Mouse (Mus musculus): Measurements from ENCODE around the gene Rap1a. TPM values are rescaled to one million over a fixed set of nuclear protein-coding genes. Genes with fewer than 3 reads are reported as not detected.

Rap1a gene
- polyA plus RNA-seq, 1 experiment from 2014 or later = 74.1 TPM

DNA sequence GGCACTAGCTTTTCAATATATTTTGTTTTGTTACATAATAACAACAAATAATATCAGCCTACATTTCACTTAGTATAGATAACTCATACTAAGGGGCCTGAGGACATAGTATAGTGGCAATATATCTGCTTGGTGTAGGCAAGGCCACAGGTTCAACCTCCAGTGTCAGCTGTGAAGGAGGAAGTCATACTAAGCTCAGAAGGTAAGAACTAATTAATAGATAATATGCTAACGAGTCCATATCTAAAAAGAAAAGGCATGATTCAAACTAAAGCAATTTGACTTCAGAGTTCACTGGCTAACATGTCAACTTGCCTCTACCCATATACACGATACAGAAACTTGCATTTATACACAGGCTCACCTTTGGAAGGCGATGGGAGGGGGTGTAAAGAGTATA is 41.1 kb downstream of the Rap1a start:
- Histone ChIP-seq H3K27ac (ENCODE audit: low read length) (no peak overlapping the region), H3K9ac (ENCODE audit: low read depth, low read length) (no peak overlapping the region), H3K4me3 (ENCODE audit: low read depth, low read length) (no peak overlapping the region), H3K4me1 (ENCODE audit: control insufficient read depth, insufficient read depth, low read length) (peaks cover 2% of the 10 kb centered on the region; the same call in 1 of the 2 replicates), H3K9me3 (replicated peaks; ENCODE audit: control insufficient read depth, low read length, poor library complexity, severe bottlenecking) (no peaks in the 10 kb centered on the region), H3K36me3 (ENCODE audit: control insufficient read depth, insufficient read depth, low read length) (no peaks in the 10 kb centered on the region), H3K4me2 (ENCODE audit: low read length) (no peak overlapping the region), H3K27me3 (ENCODE audit: control insufficient read depth, insufficient read depth, low read depth, low read length) (no peaks in the 10 kb centered on the region)
- ATAC-seq = no peak
- WGBS = 95% methylated on average over 3 of the region's 3 CpGs

DNA sequence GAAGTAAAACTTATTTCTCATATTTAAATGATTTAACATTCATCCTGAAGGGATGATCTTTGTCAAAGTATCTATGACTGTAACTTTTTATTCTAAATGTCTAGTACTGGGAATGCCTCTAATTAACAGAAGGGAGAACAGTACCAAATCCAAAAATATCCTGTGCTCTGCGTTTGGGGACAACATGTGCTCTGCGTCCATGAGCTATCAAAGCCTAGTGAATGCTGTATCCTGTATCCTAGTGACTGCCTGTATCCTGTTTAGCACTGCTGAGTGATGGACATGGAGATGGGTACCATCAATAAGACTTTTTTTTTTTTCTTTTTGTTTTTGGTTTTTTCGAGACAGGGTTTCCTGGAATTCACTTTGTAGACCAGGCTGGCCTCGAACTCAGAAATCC is 42.5 kb downstream of the Rap1a start:
- Histone ChIP-seq H3K9ac (ENCODE audit: low read depth, low read length) (no peak overlapping the region), H3K27me3 (ENCODE audit: control insufficient read depth, insufficient read depth, low read depth, low read length) (no peaks in the 10 kb centered on the region), H3K36me3 (ENCODE audit: control insufficient read depth, insufficient read depth, low read length) (no peaks in the 10 kb centered on the region), H3K4me1 (ENCODE audit: control insufficient read depth, insufficient read depth, low read length) (peaks cover 2% of the 10 kb centered on the region; the same call in 1 of the 2 replicates), H3K4me3 (ENCODE audit: low read depth, low read length) (no peak overlapping the region), H3K4me2 (ENCODE audit: low read length) (no peak overlapping the region), H3K27ac (ENCODE audit: low read length) (no peak overlapping the region), H3K9me3 (replicated peaks; ENCODE audit: control insufficient read depth, low read length, poor library complexity, severe bottlenecking) (no peaks in the 10 kb centered on the region)
- ATAC-seq = no peak
- 91% methylated on average over 4 of the region's 4 CpGs for WGBS

DNA sequence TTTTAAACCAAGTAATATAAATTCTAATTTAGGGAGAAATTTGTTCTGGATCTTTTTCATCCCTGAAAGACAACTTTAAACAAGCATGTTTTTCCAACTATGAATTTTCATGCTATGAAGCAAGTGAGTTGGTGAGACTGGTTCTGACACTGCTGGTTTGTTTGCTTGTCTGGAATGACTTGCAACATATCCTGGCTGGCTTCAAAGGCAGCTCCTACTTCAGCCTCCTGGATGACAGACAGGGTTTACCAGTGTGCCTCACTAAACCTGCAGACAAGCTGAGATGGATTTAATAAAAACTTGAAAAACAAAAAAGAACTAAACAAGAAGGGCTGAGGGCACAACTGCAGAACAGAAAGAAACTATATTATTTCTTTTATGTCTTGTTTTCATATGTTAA is 43.0 kb downstream of the Rap1a start:
- Histone ChIP-seq H3K4me1 (ENCODE audit: control insufficient read depth, insufficient read depth, low read length) (peaks cover 2% of the 10 kb centered on the region; the same call in 1 of the 2 replicates), H3K36me3 (ENCODE audit: control insufficient read depth, insufficient read depth, low read length) (no peaks in the 10 kb centered on the region), H3K9me3 (replicated peaks; ENCODE audit: control insufficient read depth, low read length, poor library complexity, severe bottlenecking) (no peaks in the 10 kb centered on the region), H3K4me3 (ENCODE audit: low read depth, low read length) (no peak overlapping the region), H3K27me3 (ENCODE audit: control insufficient read depth, insufficient read depth, low read depth, low read length) (no peaks in the 10 kb centered on the region), H3K4me2 (ENCODE audit: low read length) (no peak overlapping the region), H3K9ac (ENCODE audit: low read depth, low read length) (no peak overlapping the region), H3K27ac (ENCODE audit: low read length) (no peak overlapping the region)
- ATAC-seq = no peak

DNA sequence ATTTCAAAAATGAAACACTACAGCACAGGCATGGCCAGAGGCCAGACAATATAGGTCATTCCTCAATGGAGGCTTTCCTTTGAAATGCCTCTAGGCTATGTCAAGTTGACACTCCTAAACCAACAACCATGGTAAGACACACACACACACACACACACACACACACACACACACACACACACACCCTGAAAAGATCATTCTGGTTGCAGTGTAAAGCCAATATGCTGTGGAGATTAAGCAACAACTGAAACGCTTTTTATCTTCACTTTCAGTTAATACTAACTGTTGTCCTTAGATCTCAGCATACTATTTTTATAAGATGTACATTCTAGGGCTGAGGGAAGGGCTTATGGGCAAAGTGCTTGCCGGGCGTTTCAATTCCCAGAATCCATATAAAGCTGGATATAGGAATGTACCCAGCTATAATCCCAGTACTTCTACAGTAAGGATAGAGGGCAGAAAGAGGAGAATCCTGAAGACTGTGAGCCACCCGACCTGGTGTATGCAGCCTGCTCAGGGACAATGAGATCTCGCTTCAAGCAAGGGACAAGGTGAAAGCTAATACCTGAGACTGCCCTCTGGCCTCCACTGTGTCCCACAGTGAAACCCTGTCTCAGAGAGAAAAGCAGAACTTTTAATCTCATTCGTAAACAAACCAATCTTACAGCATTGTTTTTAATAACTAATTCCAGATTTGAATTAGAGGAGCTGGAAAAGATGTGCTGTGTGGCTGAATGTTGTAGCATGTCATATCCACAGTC is 43.6 kb downstream of the Rap1a start:
- no peak overlapping the region for H3K4me2 ChIP-seq (ENCODE audit: low read length)
- H3K9me3 ChIP-seq (replicated peaks; ENCODE audit: control insufficient read depth, low read length, poor library complexity, severe bottlenecking) = no peaks in the 10 kb centered on the region
- no peaks in the 10 kb centered on the region for H3K27me3 ChIP-seq (ENCODE audit: control insufficient read depth, insufficient read depth, low read depth, low read length)
- ATAC-seq = no peak
- 72% methylated on average over 6 of the region's 6 CpGs for WGBS
- H3K36me3 ChIP-seq (ENCODE audit: control insufficient read depth, insufficient read depth, low read length) = no peaks in the 10 kb centered on the region
- no peak overlapping the region for H3K9ac ChIP-seq (ENCODE audit: low read depth, low read length)
- no peak overlapping the region for H3K27ac ChIP-seq (ENCODE audit: low read length)
- H3K4me3 ChIP-seq (ENCODE audit: low read depth, low read length) = no peak overlapping the region
- H3K4me1 ChIP-seq (ENCODE audit: control insufficient read depth, insufficient read depth, low read length) = peaks cover 2% of the 10 kb centered on the region; the same call in 1 of the 2 replicates

DNA sequence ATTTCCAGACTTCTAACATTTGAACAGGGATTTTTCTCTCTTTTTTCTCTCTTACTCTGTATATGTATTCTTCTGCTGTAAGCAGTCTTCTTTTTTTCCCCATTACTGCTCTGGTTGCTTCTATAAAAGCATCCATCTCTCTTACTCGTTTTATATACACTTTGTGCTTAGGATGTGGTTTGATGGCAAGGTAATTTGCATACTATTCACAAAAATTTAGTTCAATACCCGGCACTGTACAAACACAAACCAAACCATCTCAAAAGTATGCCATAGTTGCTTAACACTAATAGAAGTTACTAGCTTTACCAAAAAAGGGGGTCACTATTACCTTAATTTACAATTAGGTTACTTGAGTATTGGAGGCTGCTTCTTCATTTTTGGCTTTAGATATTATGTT is 44.6 kb downstream of the Rap1a start:
- Histone ChIP-seq H3K4me2 (ENCODE audit: low read length) (no peak overlapping the region), H3K4me3 (ENCODE audit: low read depth, low read length) (no peak overlapping the region), H3K9ac (ENCODE audit: low read depth, low read length) (no peak overlapping the region), H3K9me3 (replicated peaks; ENCODE audit: control insufficient read depth, low read length, poor library complexity, severe bottlenecking) (no peaks in the 10 kb centered on the region), H3K36me3 (ENCODE audit: control insufficient read depth, insufficient read depth, low read length) (no peaks in the 10 kb centered on the region), H3K4me1 (ENCODE audit: control insufficient read depth, insufficient read depth, low read length) (peaks cover 2% of the 10 kb centered on the region; the same call in 1 of the 2 replicates), H3K27me3 (ENCODE audit: control insufficient read depth, insufficient read depth, low read depth, low read length) (no peaks in the 10 kb centered on the region), H3K27ac (ENCODE audit: low read length) (no peak overlapping the region)
- no peak for ATAC-seq
- 67% methylated on average over 2 of the region's 2 CpGs for WGBS

DNA sequence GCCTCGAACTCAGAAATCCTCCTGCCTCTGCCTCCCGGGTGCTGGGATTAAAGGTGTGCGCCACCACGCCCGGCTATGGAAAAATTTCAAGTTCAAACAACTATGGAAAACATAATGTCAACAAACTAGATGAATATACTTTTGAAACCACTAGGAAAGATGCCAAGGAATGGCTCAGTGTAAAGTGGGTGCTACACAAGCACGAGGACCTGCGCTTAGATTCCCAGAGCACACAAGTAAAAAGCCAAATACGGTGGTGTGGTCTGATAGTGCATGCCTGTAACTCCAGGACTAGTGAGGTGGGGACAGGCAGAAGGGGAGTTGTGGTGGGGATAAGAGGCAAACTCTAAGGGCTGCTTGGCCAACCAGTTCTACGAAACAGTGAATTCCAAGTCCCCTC is 46.0 kb downstream of the Rap1a start:
- Histone ChIP-seq H3K4me3 (ENCODE audit: low read depth, low read length) (no peak overlapping the region), H3K27me3 (ENCODE audit: control insufficient read depth, insufficient read depth, low read depth, low read length) (no peaks in the 10 kb centered on the region), H3K36me3 (ENCODE audit: control insufficient read depth, insufficient read depth, low read length) (no peaks in the 10 kb centered on the region), H3K9me3 (replicated peaks; ENCODE audit: control insufficient read depth, low read length, poor library complexity, severe bottlenecking) (no peaks in the 10 kb centered on the region), H3K27ac (ENCODE audit: low read length) (no peak overlapping the region), H3K4me1 (ENCODE audit: control insufficient read depth, insufficient read depth, low read length) (peaks cover 2% of the 10 kb centered on the region; the same call in 1 of the 2 replicates), H3K4me2 (ENCODE audit: low read length) (no peak overlapping the region), H3K9ac (ENCODE audit: low read depth, low read length) (no peak overlapping the region)
- ATAC-seq = no peak
- 96% methylated on average over 9 of the region's 9 CpGs for WGBS

DNA sequence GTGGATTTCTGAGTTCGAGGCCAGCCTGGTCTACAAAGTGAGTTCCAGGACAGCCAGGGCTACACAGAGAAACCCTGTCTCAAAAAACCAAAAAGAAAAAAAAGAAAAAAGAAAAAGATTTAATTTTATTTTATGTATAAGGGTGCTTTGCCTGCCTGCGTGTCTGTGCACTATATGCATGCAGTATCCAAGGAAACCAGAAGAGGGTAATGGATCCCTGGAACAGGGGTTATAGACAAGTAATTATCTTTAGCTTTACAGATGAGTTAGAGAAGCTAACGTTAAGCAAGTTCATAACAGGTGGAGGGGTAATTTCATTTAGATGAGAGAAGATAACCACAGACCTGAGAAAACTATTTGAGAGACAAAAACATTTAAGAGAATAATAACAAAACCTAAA is 47.0 kb downstream of the Rap1a start:
- Histone ChIP-seq H3K27ac (ENCODE audit: low read length) (no peak overlapping the region), H3K9ac (ENCODE audit: low read depth, low read length) (no peak overlapping the region), H3K4me2 (ENCODE audit: low read length) (no peak overlapping the region), H3K4me3 (ENCODE audit: low read depth, low read length) (no peak overlapping the region), H3K27me3 (ENCODE audit: control insufficient read depth, insufficient read depth, low read depth, low read length) (no peaks in the 10 kb centered on the region), H3K36me3 (ENCODE audit: control insufficient read depth, insufficient read depth, low read length) (no peaks in the 10 kb centered on the region), H3K4me1 (ENCODE audit: control insufficient read depth, insufficient read depth, low read length) (peaks cover 2% of the 10 kb centered on the region; the same call in 1 of the 2 replicates), H3K9me3 (replicated peaks; ENCODE audit: control insufficient read depth, low read length, poor library complexity, severe bottlenecking) (no peaks in the 10 kb centered on the region)
- no peak for ATAC-seq
- 73% methylated on average over 2 of the region's 3 CpGs for WGBS

DNA sequence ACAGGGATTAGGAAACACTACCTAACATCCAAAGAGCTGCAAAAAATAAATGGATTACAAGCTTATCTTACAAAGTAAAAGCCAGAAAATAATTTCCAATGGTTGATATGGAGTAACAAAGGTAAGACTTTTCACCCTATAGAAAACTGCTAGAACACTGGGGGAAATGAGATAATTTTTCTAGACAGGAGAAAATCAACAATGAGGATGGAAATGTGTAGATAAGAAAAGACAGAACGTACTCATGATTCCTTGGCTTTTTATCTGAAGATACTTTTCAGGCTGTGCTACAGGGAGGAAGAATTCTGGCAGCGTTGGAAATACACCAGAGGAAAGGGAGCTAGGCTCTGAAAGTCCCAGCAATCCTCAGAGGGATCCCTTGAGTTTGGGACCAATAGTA is 50.3 kb downstream of the Rap1a start:
- Histone ChIP-seq H3K36me3 (ENCODE audit: control insufficient read depth, insufficient read depth, low read length) (no peaks in the 10 kb centered on the region), H3K27ac (ENCODE audit: low read length) (no peak overlapping the region), H3K9ac (ENCODE audit: low read depth, low read length) (no peak overlapping the region), H3K27me3 (ENCODE audit: control insufficient read depth, insufficient read depth, low read depth, low read length) (no peaks in the 10 kb centered on the region), H3K4me2 (ENCODE audit: low read length) (no peak overlapping the region), H3K4me3 (ENCODE audit: low read depth, low read length) (no peak overlapping the region), H3K4me1 (ENCODE audit: control insufficient read depth, insufficient read depth, low read length) (no peaks in the 10 kb centered on the region), H3K9me3 (replicated peaks; ENCODE audit: control insufficient read depth, low read length, poor library complexity, severe bottlenecking) (no peaks in the 10 kb centered on the region)
- no peak for ATAC-seq
- 86% methylated on average over 2 of the region's 2 CpGs for WGBS

DNA sequence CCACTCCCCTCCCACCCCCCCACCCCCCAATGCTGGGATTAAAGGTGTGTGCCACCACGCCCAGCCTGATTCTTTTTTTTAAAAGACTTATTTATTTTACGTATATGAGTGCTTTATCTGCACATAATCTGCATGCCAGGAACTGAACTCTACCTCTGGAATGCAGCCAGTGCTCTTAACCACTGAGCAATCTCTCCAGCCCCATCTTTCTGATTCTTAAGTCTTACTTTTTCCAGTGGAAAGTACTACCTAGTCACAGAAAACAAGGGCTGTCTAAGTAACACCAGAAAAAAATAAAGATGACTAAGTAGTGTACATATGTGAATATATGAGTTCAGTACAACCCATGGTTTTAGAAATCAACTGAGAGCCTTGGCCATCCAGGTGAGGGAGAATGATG is 54.6 kb downstream of the Rap1a start:
- no peak for ATAC-seq
- Histone ChIP-seq H3K9me3 (replicated peaks; ENCODE audit: control insufficient read depth, low read length, poor library complexity, severe bottlenecking) (no peaks in the 10 kb centered on the region), H3K27me3 (ENCODE audit: control insufficient read depth, insufficient read depth, low read depth, low read length) (no peaks in the 10 kb centered on the region), H3K27ac (ENCODE audit: low read length) (no peak overlapping the region), H3K36me3 (ENCODE audit: control insufficient read depth, insufficient read depth, low read length) (no peaks in the 10 kb centered on the region), H3K4me3 (ENCODE audit: low read depth, low read length) (no peak overlapping the region), H3K4me2 (ENCODE audit: low read length) (no peak overlapping the region), H3K4me1 (ENCODE audit: control insufficient read depth, insufficient read depth, low read length) (no peaks in the 10 kb centered on the region), H3K9ac (ENCODE audit: low read depth, low read length) (no peak overlapping the region)
- 93% methylated on average over 2 of the region's 2 CpGs for whole genome bisulfite sequencing
